ENCODE assay signal across 17 mouse cellular contexts in the genomic region with DNA sequence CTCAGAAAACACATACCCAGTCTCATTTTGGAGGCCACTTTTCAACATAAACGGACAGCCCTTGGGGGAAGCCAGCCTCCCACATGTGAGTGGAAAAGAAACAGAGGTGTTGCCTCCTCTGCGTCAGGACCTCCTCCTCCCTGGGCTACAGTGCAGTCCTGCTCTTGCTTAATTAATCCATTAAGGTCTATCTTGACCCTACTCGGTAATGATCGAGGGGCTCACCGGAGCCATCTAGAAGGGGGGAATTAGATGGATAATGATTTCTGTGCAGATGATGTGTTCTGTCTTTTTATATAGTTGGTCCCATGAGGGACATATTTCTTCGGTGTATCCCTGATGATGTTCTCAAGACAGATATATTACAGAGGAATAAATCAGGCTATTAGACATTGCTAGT.
"Had no signal": no experiment of that assay in that cellular context is flagged by ENCODE, and none has a peak within 500 bp of the region (broad histone marks: within the 10 kb centered on the region; RNA-seq: fewer than 3 reads in every experiment).

No protein-coding gene starts in this region.

- H3K9ac ChIP-seq: liver, embryonic 12.5 days; liver, embryonic 14.5 days; lung, embryonic 14.5 days; midbrain, embryonic 13.5 days; midbrain, embryonic 15.5 days had no signal

- ATAC-seq: liver, embryonic 12.5 days; midbrain, embryonic 13.5 days; midbrain, embryonic 15.5 days had no signal

- H3K27ac ChIP-seq: liver, embryonic 12.5 days; liver, embryonic 14.5 days; midbrain, embryonic 13.5 days; midbrain, embryonic 15.5 days had no signal

- H3K4me2 ChIP-seq: liver, embryonic 12.5 days; lung, embryonic 14.5 days; midbrain, embryonic 11.5 days; midbrain, embryonic 13.5 days; midbrain, embryonic 15.5 days had no signal

- H3K4me3 ChIP-seq: liver, embryonic 12.5 days; midbrain, embryonic 13.5 days; midbrain, embryonic 15.5 days had no signal

- H3K9me3 ChIP-seq: liver, embryonic 12.5 days; midbrain, embryonic 13.5 days; midbrain, embryonic 15.5 days had no signal

- H3K36me3 ChIP-seq: liver, embryonic 12.5 days; midbrain, embryonic 15.5 days had no signal

- DNase-seq: lung, adult 18-20 months; lung, embryonic 14.5 days; lung, postnatal 10 days; lung, postnatal 4 days; retina, postnatal 1 day; right cerebral cortex, adult 18-20 months; right cerebral cortex, postnatal 25 days; right cerebral cortex, postnatal 4 days; spleen, adult 18-20 months; thymus, adult 2 months; thymus, postnatal 25 days; thymus, postnatal 4 days had no signal

- H3K27me3 ChIP-seq: liver, embryonic 12.5 days; midbrain, embryonic 13.5 days; midbrain, embryonic 15.5 days had no signal

- H3K4me1 ChIP-seq: liver, embryonic 12.5 days had no signal
